Mouse (Mus musculus) erythroblast, embryonic 14.5 days (primary cell): ENCODE data around the gene Gtf2h1. TPM values are rescaled to one million over a fixed set of nuclear protein-coding genes. Genes with fewer than 3 reads are reported as not detected.
"Not testable (repeated sequence)": the region's sequence is repeated elsewhere in the genome, so short reads cannot be mapped to it uniquely, and the experiment has no call there.

Source experiments
- H3K27me3 ChIP-seq: 2 replicates; pipeline ENCODE4 v1.6.1; 2012; ENCODE audit warnings: inconsistent platforms; ENCODE audit not compliant: control insufficient read depth
- H3K36me3 ChIP-seq: 2 replicates; pipeline ENCODE4 v1.6.1; 2012; ENCODE audit warnings: mild to moderate bottlenecking, inconsistent platforms; ENCODE audit not compliant: control insufficient read depth
- H3K4me1 ChIP-seq: 2 replicates; pipeline ENCODE4 v1.6.1; 2012; ENCODE audit warnings: inconsistent platforms; ENCODE audit not compliant: control insufficient read depth
- H3K4me3 ChIP-seq: replicated peaks from 2 replicates; pipeline ENCODE3; 2012; ENCODE audit warnings: moderate library complexity, mild to moderate bottlenecking, inconsistent platforms
- H3K9me3 ChIP-seq: 2 replicates; pipeline ENCODE4 v1.6.1; 2012; ENCODE audit warnings: low read length, inconsistent platforms, mixed read lengths; ENCODE audit not compliant: control insufficient read depth
- GATA1 ChIP-seq: IDR thresholded peaks from 2 replicates; pipeline ENCODE4 v1.6.1; 2012; ENCODE audit warnings: low read length, inconsistent platforms, mixed read lengths
- TAL1 ChIP-seq: IDR thresholded peaks from 3 replicates; pipeline ENCODE4 v1.6.1; 2012; ENCODE audit warnings: low read length, inconsistent platforms, mixed read lengths
- polyA plus RNA-seq: library from polyadenylated mRNA; stranded (reverse); fragments of >175 nt; gene quantifications from 2 replicates; pipeline ENCODE4 v1.2.3, GENCODE M21; 2012

The Gtf2h1 gene
- polyA plus RNA-seq, 1 experiment: 0.99 TPM

DNA sequence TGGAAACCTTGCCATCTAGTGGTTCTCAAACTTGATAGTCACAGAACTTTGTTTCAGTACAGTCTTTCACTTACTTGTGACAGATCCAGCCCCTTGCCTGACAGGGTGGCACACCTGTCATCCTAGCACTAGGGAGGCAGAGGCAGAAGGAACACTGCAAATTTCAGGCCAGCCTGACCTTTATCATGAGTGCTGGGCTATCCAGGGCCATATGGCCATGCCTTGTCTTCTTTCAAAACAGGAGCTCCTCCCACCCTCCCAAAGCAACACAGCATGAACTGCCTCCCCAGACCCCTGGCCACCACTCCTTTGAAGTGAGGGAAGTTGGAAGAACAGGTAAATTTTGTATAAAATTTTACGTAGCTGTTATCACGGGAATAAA, 31.9 kb downstream of the Gtf2h1 start:
- H3K4me1 ChIP-seq: peaks cover 22% of the 10 kb centered on the region
- H3K36me3 ChIP-seq: peaks cover 15% of the 10 kb centered on the region

DNA sequence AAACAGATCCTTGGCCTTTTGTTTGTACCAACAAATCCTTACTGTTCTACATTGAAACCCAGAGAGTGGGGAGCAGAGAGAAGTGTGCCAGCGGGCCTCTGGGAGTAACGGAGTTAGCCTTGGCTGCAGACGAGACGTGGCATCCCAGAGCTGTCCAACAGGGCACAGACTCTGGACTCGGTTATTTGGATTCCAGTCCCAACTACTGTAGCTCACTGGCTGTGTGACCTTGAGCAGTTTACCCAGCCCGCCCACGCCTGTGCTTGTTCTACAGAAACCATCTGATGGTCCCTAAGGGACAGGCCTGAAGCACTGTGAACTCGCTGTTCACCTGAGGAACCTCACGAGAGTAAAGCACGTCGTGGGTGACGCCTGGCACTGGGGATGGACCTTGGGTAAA, 34.0 kb downstream of the Gtf2h1 start:
- H3K27me3 ChIP-seq: no peaks in the 10 kb centered on the region
- TF ChIP-seq TAL1 (no peak), GATA1 (no peak)
- H3K9me3 ChIP-seq: no peaks in the 10 kb centered on the region
- no peaks in the 10 kb centered on the region for H3K36me3 ChIP-seq
- H3K4me1 ChIP-seq: peaks cover 36% of the 10 kb centered on the region
- H3K4me3 ChIP-seq: no peak overlapping the region

More for the DNA sequence above, 31.9 kb downstream of the Gtf2h1 start:
- Histone ChIP-seq H3K4me3 (no peak overlapping the region), H3K9me3 (no peaks in the 10 kb centered on the region), H3K27me3 (no peaks in the 10 kb centered on the region)
- TF ChIP-seq GATA1: no peak
- TF ChIP-seq TAL1: no peak

DNA sequence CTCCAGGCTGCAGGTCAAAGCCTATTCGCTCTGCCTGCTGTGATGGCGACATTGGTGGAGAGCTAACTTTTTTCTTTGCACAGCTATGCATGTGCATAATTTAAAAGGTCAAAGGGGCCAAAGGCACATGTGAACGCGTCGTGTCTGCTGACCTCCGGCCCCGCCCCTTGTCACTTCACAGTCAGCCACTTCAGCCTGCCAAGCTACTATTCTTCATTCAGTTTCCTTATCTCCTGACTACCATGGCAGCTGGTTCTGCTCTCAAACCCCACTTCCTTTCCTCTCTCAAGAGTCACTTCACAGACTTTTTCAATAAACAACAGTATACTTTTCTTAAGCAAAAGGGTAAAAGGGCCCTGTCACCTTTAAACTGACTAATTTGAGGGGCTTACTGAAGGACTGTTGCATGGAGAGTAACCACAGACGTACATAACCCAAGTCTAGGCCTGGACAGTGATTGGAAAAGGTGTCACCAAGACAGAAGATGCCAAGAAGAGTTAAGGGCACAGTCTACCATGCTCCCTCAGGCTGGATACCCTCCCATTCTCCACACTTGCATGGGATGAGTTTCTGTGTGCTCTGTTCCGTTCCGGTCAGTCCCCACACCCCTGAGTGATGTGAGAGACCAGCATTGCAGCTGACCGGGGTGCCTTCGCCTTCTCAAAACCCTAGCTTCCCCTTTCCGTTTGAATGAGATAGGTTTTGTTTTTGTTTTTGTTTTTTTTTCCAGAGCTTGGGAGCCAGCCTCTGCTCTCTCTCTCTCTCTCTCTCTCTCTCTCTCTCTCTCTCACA, 35.1 kb downstream of the Gtf2h1 start:
- H3K4me1 ChIP-seq: peaks cover 36% of the 10 kb centered on the region
- H3K9me3 ChIP-seq: no peaks in the 10 kb centered on the region
- TF ChIP-seq TAL1 (no peak), GATA1 (no peak)
- no peaks in the 10 kb centered on the region for H3K36me3 ChIP-seq
- H3K4me3 ChIP-seq: no peak overlapping the region
- no peaks in the 10 kb centered on the region for H3K27me3 ChIP-seq

DNA sequence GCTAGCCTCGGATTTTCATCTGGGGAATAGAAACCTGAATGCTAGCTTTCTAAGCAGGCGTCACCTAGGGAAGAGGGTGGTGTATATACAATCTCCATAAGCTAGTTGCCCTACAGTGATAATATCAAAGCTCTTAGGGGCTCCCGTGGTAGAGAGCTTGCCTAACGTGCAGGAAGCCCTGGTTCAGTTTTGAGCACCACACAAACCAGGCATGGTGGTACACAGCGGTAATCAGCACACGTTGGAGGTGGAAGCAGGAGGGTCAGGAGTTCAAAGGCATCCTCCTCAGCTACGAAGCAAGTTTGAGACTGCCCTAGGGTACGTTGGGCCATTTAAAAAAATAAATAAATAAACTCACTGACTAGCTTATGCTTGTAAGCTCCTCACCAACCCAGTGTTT, 35.8 kb downstream of the Gtf2h1 start:
- Histone ChIP-seq H3K9me3 (no peaks in the 10 kb centered on the region), H3K36me3 (no peaks in the 10 kb centered on the region), H3K27me3 (no peaks in the 10 kb centered on the region), H3K4me3 (no peak overlapping the region), H3K4me1 (peaks cover 36% of the 10 kb centered on the region)
- TF ChIP-seq GATA1: no peak
- TF ChIP-seq TAL1: no peak

DNA sequence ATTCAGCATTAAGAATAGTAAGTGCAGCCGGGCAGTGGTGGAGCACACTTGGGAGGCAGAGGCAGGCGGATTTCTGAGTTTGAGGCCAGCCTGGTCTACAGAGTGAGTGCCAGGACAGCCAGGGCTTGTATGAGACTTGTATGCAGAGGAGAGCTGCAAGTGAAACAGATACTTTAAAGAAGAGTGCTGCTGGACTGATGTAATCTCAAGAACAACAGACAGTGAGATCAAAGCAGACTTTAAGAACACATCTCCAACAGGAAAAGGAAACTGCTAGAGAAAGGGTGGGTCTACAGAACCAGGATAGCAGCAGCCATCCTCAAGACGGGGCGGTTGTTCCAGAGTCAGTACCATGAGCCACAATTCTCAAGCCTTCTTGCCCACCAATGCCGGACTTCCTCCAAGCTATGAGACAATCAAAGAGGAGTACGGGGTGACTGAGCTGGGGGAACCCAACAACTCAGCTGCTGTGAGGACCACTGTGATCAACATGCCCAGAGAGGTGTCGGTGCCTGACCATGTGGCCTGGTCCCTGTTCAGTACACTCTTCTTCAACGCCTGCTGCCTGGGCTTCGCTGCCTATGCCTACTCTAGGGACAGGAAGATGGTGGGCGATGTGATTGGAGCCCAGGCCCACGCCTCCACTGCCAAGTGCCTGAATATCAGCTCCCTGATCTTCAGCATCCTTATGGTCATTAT, 36.4 kb downstream of the Gtf2h1 start:
- H3K4me3 ChIP-seq: not testable (repeated sequence)
- H3K4me1 ChIP-seq: peaks cover 36% of the 10 kb centered on the region

DNA sequence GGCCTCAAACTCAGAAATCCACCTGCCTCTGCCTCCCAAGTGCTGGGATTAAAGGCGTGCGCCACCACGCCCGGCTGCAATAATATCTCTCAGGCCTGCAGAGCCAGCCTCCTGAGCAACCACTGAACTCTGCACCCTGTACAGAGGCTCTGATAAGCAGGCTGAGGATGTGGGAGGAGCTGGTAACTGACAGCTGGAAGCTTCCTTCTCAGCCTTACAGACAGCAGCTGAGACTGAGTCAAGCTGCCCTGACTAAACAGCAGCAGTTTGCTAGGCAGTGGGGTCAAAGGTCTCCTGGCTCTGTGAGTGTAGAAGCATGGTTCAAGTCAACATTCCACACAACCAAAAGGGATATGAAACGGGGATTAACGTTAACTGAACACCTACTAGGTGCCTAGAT, 37.4 kb downstream of the Gtf2h1 start:
- no peaks in the 10 kb centered on the region for H3K27me3 ChIP-seq
- H3K9me3 ChIP-seq: no peaks in the 10 kb centered on the region
- H3K4me1 ChIP-seq: peaks cover 38% of the 10 kb centered on the region
- H3K4me3 ChIP-seq: no peak overlapping the region
- H3K36me3 ChIP-seq: no peaks in the 10 kb centered on the region
- TF ChIP-seq TAL1 (no peak), GATA1 (no peak)

More for the DNA sequence above, 36.4 kb downstream of the Gtf2h1 start:
- H3K9me3 ChIP-seq, H3K36me3 ChIP-seq, H3K27me3 ChIP-seq: not testable (repeated sequence)

DNA sequence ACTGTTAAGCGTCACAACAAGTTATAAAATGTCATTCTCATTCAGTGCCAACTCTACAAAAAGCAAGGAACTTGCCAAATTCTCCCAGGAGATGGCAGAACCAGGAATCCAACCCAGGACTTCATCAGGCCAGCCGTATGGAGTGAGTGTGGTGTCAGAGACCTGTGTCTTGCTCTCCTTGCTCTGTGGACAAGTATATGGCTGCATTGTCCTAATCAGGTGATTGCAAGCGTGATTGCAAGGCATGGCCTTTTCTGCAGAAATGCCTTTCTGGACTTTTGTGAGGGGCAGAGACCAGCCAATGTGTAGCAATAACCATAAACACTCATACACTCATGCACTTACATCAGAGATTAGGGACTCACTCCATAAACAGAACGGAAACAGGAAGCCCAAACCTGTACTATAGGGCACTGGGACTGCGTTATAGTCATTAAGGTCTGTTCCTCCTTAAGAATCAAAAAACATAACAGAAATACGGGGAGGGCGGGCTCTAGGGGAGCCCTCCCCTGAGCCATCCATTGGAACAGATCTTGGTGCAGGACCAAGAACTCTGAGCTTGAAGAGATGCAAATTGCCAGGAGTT, 37.9 kb downstream of the Gtf2h1 start:
- peaks cover 39% of the 10 kb centered on the region for H3K4me1 ChIP-seq
- no peaks in the 10 kb centered on the region for H3K27me3 ChIP-seq
- H3K4me3 ChIP-seq: no peak overlapping the region
- H3K9me3 ChIP-seq: no peaks in the 10 kb centered on the region
- TF ChIP-seq GATA1 (no peak), TAL1 (no peak)
- no peaks in the 10 kb centered on the region for H3K36me3 ChIP-seq

DNA sequence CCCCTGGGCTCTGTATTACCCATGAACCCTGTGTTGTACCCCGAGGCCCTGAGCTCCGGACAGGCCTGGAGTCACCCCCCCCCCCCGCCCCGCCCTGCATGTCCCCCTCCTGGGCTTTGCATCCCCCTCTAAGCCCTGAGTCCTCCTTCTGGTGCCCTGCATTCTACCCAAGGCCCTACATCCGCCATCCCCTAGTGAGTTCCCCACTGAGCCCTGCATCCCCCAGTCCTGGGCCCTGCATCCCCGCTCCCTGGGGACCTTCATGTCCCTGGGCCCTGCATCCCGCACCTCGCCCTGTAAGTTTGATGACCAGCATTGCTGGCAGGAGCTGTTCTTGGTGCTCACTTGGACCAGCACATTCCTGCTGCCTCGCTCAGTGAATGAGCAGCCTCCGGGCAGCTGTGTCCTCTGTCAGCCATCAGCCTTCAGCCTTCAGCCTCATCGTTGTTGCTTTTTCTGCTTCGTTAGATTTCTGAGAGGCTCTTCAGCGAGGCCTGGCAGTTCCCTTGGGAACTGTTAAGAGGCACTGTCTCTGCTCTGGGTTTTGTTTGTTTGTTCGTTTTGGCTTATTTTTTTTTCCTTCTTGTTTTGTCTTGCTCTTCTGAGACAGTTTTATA, 39.2 kb downstream of the Gtf2h1 start:
- Histone ChIP-seq H3K27me3 (no peaks in the 10 kb centered on the region), H3K36me3 (no peaks in the 10 kb centered on the region), H3K4me3 (no peak overlapping the region), H3K4me1 (peaks cover 49% of the 10 kb centered on the region), H3K9me3 (no peaks in the 10 kb centered on the region)
- no peak for TF ChIP-seq GATA1
- no peak for TF ChIP-seq TAL1

DNA sequence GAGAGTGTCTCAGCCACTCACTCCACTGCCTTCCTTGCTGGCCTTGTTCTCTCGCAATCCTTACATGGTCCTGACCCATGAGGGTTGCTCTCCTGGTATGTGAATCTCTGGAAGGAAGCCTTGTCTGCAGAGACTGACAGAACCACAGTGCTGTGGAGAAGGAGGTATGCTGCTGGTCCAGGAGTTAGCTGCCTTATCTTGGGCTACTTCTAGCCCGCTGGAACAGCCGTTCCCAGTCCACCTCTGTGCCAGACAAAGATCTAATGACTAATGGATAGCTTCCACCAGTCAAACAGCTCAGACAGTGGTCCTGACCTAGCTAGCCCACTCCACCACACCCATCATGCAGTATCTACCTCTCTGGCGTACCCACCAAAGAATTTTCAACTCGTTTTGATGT, 40.5 kb downstream of the Gtf2h1 start:
- Histone ChIP-seq H3K4me1 (peaks cover 42% of the 10 kb centered on the region), H3K9me3 (no peaks in the 10 kb centered on the region)

More for the DNA sequence above, 40.5 kb downstream of the Gtf2h1 start:
- no peaks in the 10 kb centered on the region for H3K36me3 ChIP-seq
- TF ChIP-seq GATA1 (no peak), TAL1 (no peak)
- H3K27me3 ChIP-seq: peaks cover 1% of the 10 kb centered on the region; the same call in 1 of the 2 replicates
- H3K4me3 ChIP-seq: no peak overlapping the region
